Mouse (Mus musculus): ENCODE measurements at regions not wholly inside any gene's neighbourhood (a gene's known extent, or its start where the extent isn't known, plus 50 kb on each side); places are given as distances from the start of the nearest gene placed in this dataset.
"Not testable (repeated sequence)": the region's sequence is repeated elsewhere in the genome, so short reads cannot be mapped to it uniquely, and the experiment has no call there.

GRCm38 (mm10) chr14:102748687-102749086 is 233.8 kb downstream of the Kctd12 start:
- Histone ChIP-seq H3K27me3 (ENCODE audit: control insufficient read depth, insufficient read depth, low read length) (no peaks in the 10 kb centered on the region), H3K27ac (replicated peaks; ENCODE audit: low read depth, low read length) (no peak overlapping the region), H3K4me3 (ENCODE audit: low read depth, low read length) (no peak overlapping the region), H3K4me1 (ENCODE audit: control insufficient read depth, insufficient read depth, low read length) (no peaks in the 10 kb centered on the region), H3K4me2 (ENCODE audit: low read depth, low read length) (no peak overlapping the region), H3K9ac (replicated peaks; ENCODE audit: low read length) (no peak overlapping the region), H3K36me3 (replicated peaks; ENCODE audit: control insufficient read depth, insufficient read depth, low read depth, low read length) (no peaks in the 10 kb centered on the region), H3K9me3 (replicated peaks; ENCODE audit: control insufficient read depth, low read length) (no peaks in the 10 kb centered on the region)
- DNase-seq (ENCODE audit: low spot score) (no peak), ATAC-seq (replicated peaks; ENCODE audit: insufficient number of reproducible peaks, low FRiP score, low TSS enrichment, low read depth) (no peak)
- 84% methylated on average over 1 of the region's 1 CpGs for WGBS

- no peak for ATAC-seq (replicated peaks; ENCODE audit: insufficient number of reproducible peaks, low FRiP score, low TSS enrichment, low read depth)
- no peak overlapping the region for H3K27ac ChIP-seq (replicated peaks; ENCODE audit: low read depth, low read length)
Measured at GRCm38 (mm10) chr14:102742331-102742730, 240.1 kb downstream of the Kctd12 start.

DNA sequence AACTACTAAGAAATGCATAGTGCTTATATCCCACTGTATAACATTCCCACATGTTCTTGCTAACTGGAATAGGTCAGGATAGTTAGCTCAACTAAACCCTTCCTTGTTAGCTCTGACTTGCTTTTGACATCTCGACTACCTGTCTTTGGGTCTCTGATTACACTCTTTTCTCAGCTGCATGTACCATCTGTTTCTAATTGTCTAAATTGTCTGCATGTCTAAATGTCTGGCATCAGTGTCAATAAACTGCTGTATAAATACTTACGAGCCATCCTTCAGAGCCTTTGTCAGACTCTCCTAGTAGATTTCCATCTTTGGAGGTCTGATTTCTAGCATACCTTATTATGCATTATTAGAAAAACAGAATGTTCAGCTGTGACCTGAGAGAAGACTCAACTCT is 245.8 kb downstream of the Kctd12 start:
- no peak overlapping the region for H3K4me3 ChIP-seq (ENCODE audit: low read depth, low read length)
- H3K27me3 ChIP-seq (ENCODE audit: control insufficient read depth, insufficient read depth, low read length): no peaks in the 10 kb centered on the region
- H3K36me3 ChIP-seq (replicated peaks; ENCODE audit: control insufficient read depth, insufficient read depth, low read depth, low read length): no peaks in the 10 kb centered on the region
- no peaks in the 10 kb centered on the region for H3K9me3 ChIP-seq (replicated peaks; ENCODE audit: control insufficient read depth, low read length)
- ATAC-seq (replicated peaks; ENCODE audit: insufficient number of reproducible peaks, low FRiP score, low TSS enrichment, low read depth): no peak
- no peak overlapping the region for H3K9ac ChIP-seq (replicated peaks; ENCODE audit: low read length)
- DNase-seq (ENCODE audit: low spot score): peak; percentile 70
- H3K27ac ChIP-seq (replicated peaks; ENCODE audit: low read depth, low read length): no peak overlapping the region
- H3K4me1 ChIP-seq (ENCODE audit: control insufficient read depth, insufficient read depth, low read length): no peaks in the 10 kb centered on the region
- no peak overlapping the region for H3K4me2 ChIP-seq (ENCODE audit: low read depth, low read length)
- WGBS: 26% methylated on average over 2 of the region's 2 CpGs

More at GRCm38 (mm10) chr14:102742331-102742730, 240.1 kb downstream of the Kctd12 start:
- no peaks in the 10 kb centered on the region for H3K9me3 ChIP-seq (replicated peaks; ENCODE audit: control insufficient read depth, low read length)
- no peaks in the 10 kb centered on the region for H3K27me3 ChIP-seq (ENCODE audit: control insufficient read depth, insufficient read depth, low read length)
- no peaks in the 10 kb centered on the region for H3K4me1 ChIP-seq (ENCODE audit: control insufficient read depth, insufficient read depth, low read length)
- no peak overlapping the region for H3K4me2 ChIP-seq (ENCODE audit: low read depth, low read length)
- H3K4me3 ChIP-seq (ENCODE audit: low read depth, low read length): no peak overlapping the region
- no peak for DNase-seq (ENCODE audit: low spot score)
- H3K36me3 ChIP-seq (replicated peaks; ENCODE audit: control insufficient read depth, insufficient read depth, low read depth, low read length): no peaks in the 10 kb centered on the region
- 84% methylated on average over 8 of the region's 8 CpGs for WGBS
- no peak overlapping the region for H3K9ac ChIP-seq (replicated peaks; ENCODE audit: low read length)

- H3K27ac ChIP-seq (replicated peaks; ENCODE audit: low read depth, low read length); H3K9ac ChIP-seq (replicated peaks; ENCODE audit: low read length); H3K27me3 ChIP-seq (ENCODE audit: control insufficient read depth, insufficient read depth, low read length); H3K9me3 ChIP-seq (replicated peaks; ENCODE audit: control insufficient read depth, low read length); DNase-seq (ENCODE audit: low spot score); H3K36me3 ChIP-seq (replicated peaks; ENCODE audit: control insufficient read depth, insufficient read depth, low read depth, low read length); ATAC-seq (replicated peaks; ENCODE audit: insufficient number of reproducible peaks, low FRiP score, low TSS enrichment, low read depth); H3K4me1 ChIP-seq (ENCODE audit: control insufficient read depth, insufficient read depth, low read length); H3K4me3 ChIP-seq (ENCODE audit: low read depth, low read length); H3K4me2 ChIP-seq (ENCODE audit: low read depth, low read length): not testable (repeated sequence)
- WGBS: 93% methylated on average over 4 of the region's 4 CpGs
Measured at GRCm38 (mm10) chr14:102733718-102734117, 248.7 kb downstream of the Kctd12 start.

GRCm38 (mm10) chr14:102731746-102732145 is 250.7 kb downstream of the Kctd12 start:
- Histone ChIP-seq H3K9ac (replicated peaks; ENCODE audit: low read length) (no peak overlapping the region), H3K27ac (replicated peaks; ENCODE audit: low read depth, low read length) (no peak overlapping the region), H3K4me2 (ENCODE audit: low read depth, low read length) (no peak overlapping the region), H3K36me3 (replicated peaks; ENCODE audit: control insufficient read depth, insufficient read depth, low read depth, low read length) (no peaks in the 10 kb centered on the region), H3K4me1 (ENCODE audit: control insufficient read depth, insufficient read depth, low read length) (no peaks in the 10 kb centered on the region), H3K9me3 (replicated peaks; ENCODE audit: control insufficient read depth, low read length) (no peaks in the 10 kb centered on the region), H3K4me3 (ENCODE audit: low read depth, low read length) (no peak overlapping the region), H3K27me3 (ENCODE audit: control insufficient read depth, insufficient read depth, low read length) (no peaks in the 10 kb centered on the region)
- DNase-seq (ENCODE audit: low spot score) (peak; percentile 34), ATAC-seq (replicated peaks; ENCODE audit: insufficient number of reproducible peaks, low FRiP score, low TSS enrichment, low read depth) (no peak)
- WGBS: 51% methylated on average over 5 of the region's 5 CpGs

- DNase-seq (ENCODE audit: low spot score) (no peak), ATAC-seq (replicated peaks; ENCODE audit: insufficient number of reproducible peaks, low FRiP score, low TSS enrichment, low read depth) (no peak)
- 54% methylated on average over 2 of the region's 2 CpGs for WGBS
- Histone ChIP-seq H3K9ac (replicated peaks; ENCODE audit: low read length) (no peak overlapping the region), H3K4me1 (ENCODE audit: control insufficient read depth, insufficient read depth, low read length) (no peaks in the 10 kb centered on the region), H3K9me3 (replicated peaks; ENCODE audit: control insufficient read depth, low read length) (no peaks in the 10 kb centered on the region), H3K4me3 (ENCODE audit: low read depth, low read length) (no peak overlapping the region), H3K27ac (replicated peaks; ENCODE audit: low read depth, low read length) (no peak overlapping the region), H3K27me3 (ENCODE audit: control insufficient read depth, insufficient read depth, low read length) (no peaks in the 10 kb centered on the region), H3K4me2 (ENCODE audit: low read depth, low read length) (no peak overlapping the region), H3K36me3 (replicated peaks; ENCODE audit: control insufficient read depth, insufficient read depth, low read depth, low read length) (no peaks in the 10 kb centered on the region)
Measured at GRCm38 (mm10) chr14:102722633-102723032, 259.8 kb downstream of the Kctd12 start.

GRCm38 (mm10) chr14:102718558-102718957 is 263.9 kb downstream of the Kctd12 start:
- no peak overlapping the region for H3K4me2 ChIP-seq (ENCODE audit: low read depth, low read length)
- H3K4me1 ChIP-seq (ENCODE audit: control insufficient read depth, insufficient read depth, low read length): no peaks in the 10 kb centered on the region
- ATAC-seq (replicated peaks; ENCODE audit: insufficient number of reproducible peaks, low FRiP score, low TSS enrichment, low read depth): no peak
- WGBS: 72% methylated on average over 2 of the region's 2 CpGs
- no peak overlapping the region for H3K27ac ChIP-seq (replicated peaks; ENCODE audit: low read depth, low read length)
- no peaks in the 10 kb centered on the region for H3K27me3 ChIP-seq (ENCODE audit: control insufficient read depth, insufficient read depth, low read length)
- no peak overlapping the region for H3K4me3 ChIP-seq (ENCODE audit: low read depth, low read length)
- no peak overlapping the region for H3K9ac ChIP-seq (replicated peaks; ENCODE audit: low read length)
- DNase-seq (ENCODE audit: low spot score): no peak
- no peaks in the 10 kb centered on the region for H3K36me3 ChIP-seq (replicated peaks; ENCODE audit: control insufficient read depth, insufficient read depth, low read depth, low read length)
- no peaks in the 10 kb centered on the region for H3K9me3 ChIP-seq (replicated peaks; ENCODE audit: control insufficient read depth, low read length)

- Histone ChIP-seq H3K9me3 (replicated peaks; ENCODE audit: control insufficient read depth, low read length) (no peaks in the 10 kb centered on the region), H3K27me3 (ENCODE audit: control insufficient read depth, insufficient read depth, low read length) (no peaks in the 10 kb centered on the region), H3K4me2 (ENCODE audit: low read depth, low read length) (no peak overlapping the region), H3K4me1 (ENCODE audit: control insufficient read depth, insufficient read depth, low read length) (no peaks in the 10 kb centered on the region), H3K4me3 (ENCODE audit: low read depth, low read length) (no peak overlapping the region), H3K9ac (replicated peaks; ENCODE audit: low read length) (no peak overlapping the region), H3K36me3 (replicated peaks; ENCODE audit: control insufficient read depth, insufficient read depth, low read depth, low read length) (no peaks in the 10 kb centered on the region), H3K27ac (replicated peaks; ENCODE audit: low read depth, low read length) (no peak overlapping the region)
- ATAC-seq (replicated peaks; ENCODE audit: insufficient number of reproducible peaks, low FRiP score, low TSS enrichment, low read depth): peak; percentile 78; the same call in 1 of the 2 replicates
- WGBS: 32% methylated on average over 1 of the region's 1 CpGs
- peak; percentile 68 for DNase-seq (ENCODE audit: low spot score)
Measured at GRCm38 (mm10) chr14:102712600-102712999, 269.8 kb downstream of the Kctd12 start.
